Mouse (Mus musculus) bone marrow, adult 2 months (tissue): ENCODE measurements around the gene Slc35e2. TPM values are rescaled to one million over a fixed set of nuclear protein-coding genes. Genes with fewer than 3 reads are reported as not detected.
A peak's percentile ranks its signal among the peaks of the same experiment; 100 is the strongest.

ENCODE experiments used
- H3K27ac ChIP-seq: fragments of 200-500 bp; 2 replicates; pipeline ENCODE4 v1.5.1; 2012; ENCODE audit warnings: low read depth, mild to moderate bottlenecking, control low read depth, inconsistent platforms, low read length; ENCODE audit not compliant: control insufficient read depth, poor library complexity, insufficient read depth
- H3K4me1 ChIP-seq: fragments of 200-500 bp; 2 replicates; pipeline ENCODE4 v1.6.1; 2011; ENCODE audit warnings: low read length; ENCODE audit not compliant: control insufficient read depth, insufficient read depth
- H3K4me3 ChIP-seq: fragments of 200-500 bp; replicated peaks from 2 replicates; pipeline ENCODE3; 2011; ENCODE audit warnings: mild to moderate bottlenecking, low read depth, low read length, control low read depth; ENCODE audit not compliant: control insufficient read depth
- CTCF ChIP-seq: fragments of 200-500 bp; IDR thresholded peaks from 2 replicates; pipeline ENCODE4 v1.5.1; 2011; ENCODE audit warnings: low read length, control low read depth; ENCODE audit not compliant: control insufficient read depth, insufficient read depth
- POLR2A ChIP-seq: fragments of 200-500 bp; IDR thresholded peaks from 2 replicates; pipeline ENCODE4 v1.6.1; 2011; ENCODE audit warnings: low read depth, mild to moderate bottlenecking, control low read depth, low read length, borderline replicate concordance; ENCODE audit not compliant: control insufficient read depth
- WGBS: fragments of 180-500 bp; shearing (Covaris S2); methylation state at CpG from one replicate; pipeline ENCODE4 v1.1.7; 2018; 5-methylcytosine and 5-hydroxymethylcytosine counted together
- polyA plus RNA-seq: library from polyadenylated mRNA; stranded (reverse); fragments of >200 nt; gene quantifications from 2 replicates; pipeline ENCODE4 v1.2.4, GENCODE M21; 2011; ENCODE audit warnings: low replicate concordance; ENCODE audit not compliant: missing spikeins, insufficient read depth, insufficient read length

Gene Slc35e2
- polyA plus RNA-seq, 1 experiment: 8.4 TPM

GRCm38 (mm10) chr4:155580420-155580819, 20.8 kb upstream of the Slc35e2 start:
- H3K4me1 ChIP-seq: no peaks in the 10 kb centered on the region
- 39% methylated on average over 1 of the region's 1 CpGs for WGBS
- TF ChIP-seq POLR2A: no peak
- TF ChIP-seq CTCF: peak; percentile 52; the same call in 1 of the 2 replicates
- H3K27ac ChIP-seq: no peak overlapping the region
- H3K4me3 ChIP-seq: no peak overlapping the region

- 77% methylated on average over 6 of the region's 6 CpGs for WGBS
- no peak overlapping the region for H3K27ac ChIP-seq
- no peak for TF ChIP-seq POLR2A
- TF ChIP-seq CTCF: no peak
- H3K4me3 ChIP-seq: no peak overlapping the region
- no peaks in the 10 kb centered on the region for H3K4me1 ChIP-seq
Measured at GRCm38 (mm10) chr4:155582279-155582905, 18.8 kb upstream of the Slc35e2 start.

- TF ChIP-seq CTCF: no peak
- no peak for TF ChIP-seq POLR2A
- WGBS: 86% methylated on average over 5 of the region's 5 CpGs
- no peak overlapping the region for H3K27ac ChIP-seq
Measured at GRCm38 (mm10) chr4:155589356-155589755, 11.9 kb upstream of the Slc35e2 start.

GRCm38 (mm10) chr4:155591012-155591719, 10.1 kb upstream of the Slc35e2 start:
- no peak for TF ChIP-seq POLR2A
- no peak for TF ChIP-seq CTCF
- WGBS: 63% methylated on average over 7 of the region's 7 CpGs
- Histone ChIP-seq H3K4me3 (no peak overlapping the region), H3K27ac (no peak overlapping the region), H3K4me1 (no peaks in the 10 kb centered on the region; the same call in 1 of the 2 replicates)

More at GRCm38 (mm10) chr4:155589356-155589755, 11.9 kb upstream of the Slc35e2 start:
- H3K4me1 ChIP-seq: no peaks in the 10 kb centered on the region; the same call in 1 of the 2 replicates
- no peak overlapping the region for H3K4me3 ChIP-seq

GRCm38 (mm10) chr4:155593780-155594179, 7.4 kb upstream of the Slc35e2 start:
- no peak for TF ChIP-seq POLR2A
- TF ChIP-seq CTCF: no peak
- Histone ChIP-seq H3K27ac (no peak overlapping the region), H3K4me1 (peaks cover 1% of the 10 kb centered on the region; the same call in 1 of the 2 replicates), H3K4me3 (no peak overlapping the region)
- WGBS: 21% methylated on average over 1 of the region's 1 CpGs

GRCm38 (mm10) chr4:155595777-155596176, 5.4 kb upstream of the Slc35e2 start:
- 68% methylated on average over 3 of the region's 3 CpGs for WGBS
- H3K27ac ChIP-seq: no peak overlapping the region
- H3K4me1 ChIP-seq: peaks cover 1% of the 10 kb centered on the region; the same call in 1 of the 2 replicates
- TF ChIP-seq CTCF (no peak), POLR2A (no peak)
- H3K4me3 ChIP-seq: no peak overlapping the region

- Histone ChIP-seq H3K4me3 (no peak overlapping the region), H3K27ac (no peak overlapping the region), H3K4me1 (peaks cover 1% of the 10 kb centered on the region; the same call in 1 of the 2 replicates)
- no peak for TF ChIP-seq CTCF
- no peak for TF ChIP-seq POLR2A
- 23% methylated on average over 5 of the region's 5 CpGs for WGBS
Measured at GRCm38 (mm10) chr4:155596606-155597005, 4.6 kb upstream of the Slc35e2 start.

GRCm38 (mm10) chr4:155598536-155598935, 2.7 kb upstream of the Slc35e2 start:
- TF ChIP-seq POLR2A (no peak), CTCF (no peak)
- H3K27ac ChIP-seq: no peak overlapping the region
- WGBS: 43% methylated on average over 20 of the region's 20 CpGs
- H3K4me3 ChIP-seq: no peak overlapping the region
- peaks cover 1% of the 10 kb centered on the region; the same call in 1 of the 2 replicates for H3K4me1 ChIP-seq
